Mouse (Mus musculus): Measurements from ENCODE around the gene Cfap45. TPM values are rescaled to one million over a fixed set of nuclear protein-coding genes. Genes with fewer than 3 reads are reported as not detected.

Cfap45 gene
- polyA plus RNA-seq, 1 experiment from 2014 or later = 5.2 TPM

DNA sequence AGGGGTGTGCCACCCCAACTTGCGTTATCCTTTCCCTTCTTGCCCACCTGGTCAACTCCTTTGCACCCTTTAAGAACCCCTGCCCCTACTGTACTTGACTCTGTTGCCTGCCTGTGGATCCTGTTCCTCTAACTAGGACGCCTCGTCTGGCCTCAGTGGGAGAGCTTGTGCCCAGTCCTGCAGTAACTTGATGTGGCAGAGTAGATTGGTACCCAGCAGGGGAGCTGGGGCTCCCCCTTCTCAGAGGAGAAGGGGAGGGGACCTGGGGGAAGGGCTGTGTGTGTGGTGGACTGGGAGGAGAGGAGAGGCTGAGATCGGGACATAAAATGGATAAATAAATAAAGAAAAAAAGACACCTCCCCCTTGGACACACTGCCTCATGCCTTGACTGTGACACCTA lies 64.4 kb downstream of the Cfap45 start:
- peak; percentile 62 for ATAC-seq (ENCODE audit: low FRiP score)
- Histone ChIP-seq H3K4me3 (no peak overlapping the region), H3K4me2 (no peak overlapping the region), H3K36me3 (no peaks in the 10 kb centered on the region), H3K27me3 (peaks cover 6% of the 10 kb centered on the region; the same call in 1 of the 2 replicates), H3K9ac (no peak overlapping the region), H3K9me3 (no peaks in the 10 kb centered on the region), H3K27ac (peak overlapping the region; percentile 78; the same call in 1 of the 2 replicates), H3K4me1 (replicated peaks) (peaks cover 20% of the 10 kb centered on the region)
- WGBS = 61% methylated on average over 4 of the region's 4 CpGs

DNA sequence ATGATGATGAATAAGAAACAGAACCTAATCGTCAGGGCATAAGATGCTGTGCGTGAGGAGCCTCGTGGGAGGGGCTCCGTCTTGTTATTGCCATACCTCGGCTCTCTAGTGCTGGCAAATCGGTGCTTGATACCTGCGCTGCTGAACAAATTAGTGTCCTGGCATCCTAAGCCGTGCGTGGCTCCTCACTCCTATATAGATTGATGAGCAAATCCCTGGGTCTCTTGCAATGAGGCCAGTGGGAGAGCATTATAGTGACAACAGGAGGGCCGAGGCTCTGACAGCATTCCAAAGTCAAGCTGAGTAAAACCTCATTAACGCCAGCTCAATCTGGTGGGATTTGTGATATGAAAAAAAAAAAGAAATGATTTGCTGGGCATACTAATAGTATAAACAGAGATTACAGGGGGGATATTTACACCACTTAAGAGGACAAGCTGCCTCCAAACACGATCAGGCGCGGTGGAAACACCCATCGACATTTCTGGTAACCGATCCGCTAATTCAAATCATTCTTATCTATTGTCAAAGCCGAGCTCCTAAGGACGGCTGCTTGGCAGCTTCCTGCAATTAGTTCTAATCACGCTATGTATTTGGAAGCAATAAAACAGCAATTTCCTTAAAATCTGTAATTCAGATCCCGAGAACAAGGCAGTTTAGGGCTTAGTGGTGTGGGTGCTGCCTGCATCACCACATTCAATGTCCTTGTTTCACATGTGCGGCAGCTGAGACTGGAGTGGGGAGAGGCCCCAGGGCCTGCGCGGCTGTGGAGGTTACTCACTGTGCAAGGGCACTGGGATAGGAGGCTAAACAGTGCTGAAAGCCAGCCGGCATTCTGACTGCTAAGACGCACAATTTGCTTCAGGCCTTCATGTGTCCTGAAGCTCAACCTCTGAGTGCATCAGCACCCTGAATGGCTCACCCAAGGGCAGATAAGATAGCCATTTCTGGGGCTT lies 65.3 kb downstream of the Cfap45 start:
- H3K4me2 ChIP-seq = peak overlapping the region; percentile 25
- no peak overlapping the region; the same call in 1 of the 2 replicates for H3K9ac ChIP-seq
- WGBS = 23% methylated on average over 26 of the region's 26 CpGs
- no peaks in the 10 kb centered on the region for H3K9me3 ChIP-seq
- H3K4me3 ChIP-seq = no peak overlapping the region
- peak; percentile 72 for ATAC-seq (ENCODE audit: low FRiP score)
- no peaks in the 10 kb centered on the region for H3K36me3 ChIP-seq
- H3K27me3 ChIP-seq = peaks cover 6% of the 10 kb centered on the region; the same call in 1 of the 2 replicates
- H3K27ac ChIP-seq = peak overlapping the region; percentile 78
- H3K4me1 ChIP-seq (replicated peaks) = peaks cover 20% of the 10 kb centered on the region

GRCm38 (mm10) chr1:172590385-172590784 lies 69.8 kb downstream of the Cfap45 start, which contains the start of gene Slamf8:
Gene Slamf8 (minus strand): TSS chr1:172590568.
- no peak within 1 kb of the TSS for H3K4me2 ChIP-seq
- no peaks in the 10 kb centered on the region for H3K36me3 ChIP-seq
- no peak within 1 kb of the TSS for H3K27ac ChIP-seq
- no peak within 1 kb of the TSS for H3K9ac ChIP-seq
- peaks cover 12% of the 10 kb centered on the region for H3K4me1 ChIP-seq (replicated peaks)
- no peaks in the 10 kb centered on the region for H3K27me3 ChIP-seq
- H3K4me3 ChIP-seq = no peak within 1 kb of the TSS
- ATAC-seq (ENCODE audit: low FRiP score) = no peak
- 86% methylated on average over 7 of the region's 7 CpGs for whole genome bisulfite sequencing
- H3K9me3 ChIP-seq = no peaks in the 10 kb centered on the region

DNA sequence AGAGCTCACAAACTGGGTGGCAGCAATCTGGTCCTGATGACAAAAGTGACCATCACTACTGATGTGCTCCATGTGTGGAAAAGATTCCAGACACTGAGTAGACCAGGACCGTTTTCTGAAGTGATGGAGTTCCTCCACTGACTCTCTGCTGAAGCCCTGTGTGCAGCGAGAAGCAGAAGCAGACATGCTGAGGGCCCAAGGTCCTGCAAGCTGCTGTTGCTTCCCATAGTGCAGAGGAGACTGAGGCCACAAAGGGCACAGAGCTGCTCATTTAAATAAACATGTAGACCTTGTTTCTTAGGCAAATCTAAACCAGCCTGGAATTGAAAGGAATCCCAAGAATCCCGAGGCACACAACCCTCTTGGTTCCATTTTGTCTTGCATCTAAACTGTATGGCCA lies 72.7 kb downstream of the Cfap45 start:
- WGBS = 77% methylated on average over 3 of the region's 3 CpGs
- no peak overlapping the region for H3K4me2 ChIP-seq
- no peak overlapping the region for H3K27ac ChIP-seq
- no peak overlapping the region for H3K9ac ChIP-seq
- H3K4me3 ChIP-seq = no peak overlapping the region
- no peak for ATAC-seq (ENCODE audit: low FRiP score)
- no peaks in the 10 kb centered on the region for H3K9me3 ChIP-seq
- no peaks in the 10 kb centered on the region for H3K27me3 ChIP-seq
- no peaks in the 10 kb centered on the region for H3K4me1 ChIP-seq (replicated peaks)
- no peaks in the 10 kb centered on the region for H3K36me3 ChIP-seq

- no peak overlapping the region for H3K4me2 ChIP-seq
- WGBS = 93% methylated on average over 2 of the region's 2 CpGs
- no peak for ATAC-seq (ENCODE audit: low FRiP score)
Observed at GRCm38 (mm10) chr1:172593956-172594355, 73.4 kb downstream of the Cfap45 start.

GRCm38 (mm10) chr1:172594495-172594894 lies 73.9 kb downstream of the Cfap45 start:
- H3K27ac ChIP-seq = no peak overlapping the region
- no peak overlapping the region for H3K4me2 ChIP-seq
- no peak for ATAC-seq (ENCODE audit: low FRiP score)

More at GRCm38 (mm10) chr1:172593956-172594355, 73.4 kb downstream of the Cfap45 start:
- Histone ChIP-seq H3K27ac (no peak overlapping the region), H3K36me3 (no peaks in the 10 kb centered on the region), H3K9ac (no peak overlapping the region), H3K4me1 (replicated peaks) (no peaks in the 10 kb centered on the region), H3K9me3 (no peaks in the 10 kb centered on the region), H3K4me3 (no peak overlapping the region), H3K27me3 (no peaks in the 10 kb centered on the region)

More at GRCm38 (mm10) chr1:172594495-172594894, 73.9 kb downstream of the Cfap45 start:
- Histone ChIP-seq H3K36me3 (no peaks in the 10 kb centered on the region), H3K4me3 (no peak overlapping the region), H3K9ac (no peak overlapping the region), H3K9me3 (no peaks in the 10 kb centered on the region), H3K27me3 (no peaks in the 10 kb centered on the region), H3K4me1 (replicated peaks) (no peaks in the 10 kb centered on the region)

Other genes starting within 250 kb of the Cfap45 start
- 41.5 and 42.3 TPM in 2 replicates for gene Atp1a2, start 222.7 kb upstream of the Cfap45 start, polyA plus RNA-seq (2015; fragmentation: Nextera tagmentation; extraction: Ambion mirVana)
- gene Kcnj9, start 191.5 kb upstream of the Cfap45 start, polyA plus RNA-seq (2015; fragmentation: Nextera tagmentation; extraction: Ambion mirVana) = 2.2 and 2.5 TPM in 2 replicates
- 1.6 and 1.7 TPM in 2 replicates for gene Kcnj10, start 179.6 kb upstream of the Cfap45 start, polyA plus RNA-seq (2015; fragmentation: Nextera tagmentation; extraction: Ambion mirVana)
- gene Pigm, start 144.3 kb upstream of the Cfap45 start, polyA plus RNA-seq (2015; fragmentation: Nextera tagmentation; extraction: Ambion mirVana) = 4.7 and 4.9 TPM in 2 replicates
- 0.34 TPM in 1 of 2 replicates, not detected in the other for gene Slamf9, start 45.4 kb upstream of the Cfap45 start, polyA plus RNA-seq (2015; fragmentation: Nextera tagmentation; extraction: Ambion mirVana)
- gene Igsf9, start 39.0 kb upstream of the Cfap45 start, polyA plus RNA-seq (2015; fragmentation: Nextera tagmentation; extraction: Ambion mirVana) = 57.4 and 62.6 TPM in 2 replicates
- gene Tagln2, start 20.8 kb upstream of the Cfap45 start, polyA plus RNA-seq (2015; fragmentation: Nextera tagmentation; extraction: Ambion mirVana) = 67.8 and 72.3 TPM in 2 replicates
- 0.17 and 0.18 TPM in 2 replicates for gene Vsig8, start 35.1 kb downstream of the Cfap45 start, polyA plus RNA-seq (2015; fragmentation: Nextera tagmentation; extraction: Ambion mirVana)
- not detected in 2 replicates for gene Slamf8, start 69.8 kb downstream of the Cfap45 start, polyA plus RNA-seq (2015; fragmentation: Nextera tagmentation; extraction: Ambion mirVana)
- gene Fcrl6, start 81.8 kb downstream of the Cfap45 start, polyA plus RNA-seq (2015; fragmentation: Nextera tagmentation; extraction: Ambion mirVana) = not detected in 2 replicates
- 8.9 and 11.0 TPM in 2 replicates for gene Dusp23, start 112.2 kb downstream of the Cfap45 start, polyA plus RNA-seq (2015; fragmentation: Nextera tagmentation; extraction: Ambion mirVana)
- gene Crp, start 177.3 kb downstream of the Cfap45 start, polyA plus RNA-seq (2015; fragmentation: Nextera tagmentation; extraction: Ambion mirVana) = 0.09 and 0.18 TPM in 2 replicates

Measured in hindbrain, embryonic 13.5 days (tissue).